Mouse (Mus musculus): Measurements from ENCODE around the gene Foxo1.

DNA sequence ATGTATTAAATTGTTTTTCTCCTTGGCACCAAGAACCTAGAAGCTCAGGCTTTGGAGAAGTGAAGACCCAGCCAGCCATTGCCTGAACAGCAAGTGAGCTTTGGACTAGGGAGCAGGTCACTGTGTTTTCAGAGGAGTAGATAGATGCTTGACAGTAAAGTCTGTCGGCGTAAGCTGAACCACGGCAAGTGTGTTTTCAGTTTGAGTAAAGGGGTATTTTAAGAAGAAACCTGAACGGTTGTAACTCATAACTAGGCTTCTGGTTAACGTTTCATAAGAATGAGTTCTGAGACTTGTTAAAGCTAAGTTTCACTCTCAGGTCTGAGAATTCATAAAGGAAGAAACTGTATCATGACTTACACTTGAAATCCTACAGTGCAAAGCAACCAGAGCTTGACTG, 3.2 kb downstream of the Foxo1 start:
- TF ChIP-seq CTCF (IDR thresholded peaks at IDR 0.05; ENCODE audit: extremely low read depth, insufficient read length, insufficient replicate concordance, low read depth, low read length) (no peak), POLR2A (IDR thresholded peaks at IDR 0.05; ENCODE audit: low read depth, low read length) (no peak)

All from small intestine, adult 2 months (tissue).